Mouse (Mus musculus): ENCODE data around the gene Aqp2. TPM values are rescaled to one million over a fixed set of nuclear protein-coding genes. Genes with fewer than 3 reads are reported as not detected.
A peak's percentile ranks its signal among the peaks of the same experiment; 100 is the strongest.

Gene Aqp2
- not detected in 2 replicates for total RNA-seq (2017)

DNA sequence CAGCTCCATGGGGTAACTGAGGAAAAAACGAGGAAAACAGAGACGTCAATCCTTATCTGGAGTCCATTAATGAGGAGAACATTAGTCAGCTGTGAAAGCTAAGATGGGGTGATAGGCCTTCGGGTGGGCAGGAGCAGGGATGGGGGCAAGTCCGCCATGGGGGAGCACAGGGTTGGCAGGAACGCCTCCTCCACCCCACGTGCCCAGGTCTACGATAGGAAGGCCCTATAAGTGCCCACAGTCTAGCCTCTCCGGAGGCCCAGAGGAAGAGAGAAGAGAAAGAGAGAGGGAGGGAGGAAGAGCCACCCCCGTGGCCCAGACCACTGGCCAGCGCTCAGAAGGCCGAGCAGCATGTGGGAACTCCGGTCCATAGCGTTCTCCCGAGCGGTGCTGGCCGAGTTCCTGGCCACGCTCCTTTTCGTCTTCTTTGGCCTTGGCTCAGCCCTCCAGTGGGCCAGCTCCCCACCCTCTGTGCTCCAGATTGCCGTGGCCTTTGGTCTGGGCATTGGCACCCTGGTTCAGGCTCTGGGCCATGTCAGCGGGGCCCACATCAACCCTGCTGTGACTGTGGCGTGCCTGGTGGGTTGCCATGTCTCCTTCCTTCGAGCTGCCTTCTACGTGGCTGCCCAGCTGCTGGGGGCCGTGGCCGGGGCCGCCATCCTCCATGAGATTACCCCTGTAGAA lies at the start of gene Aqp2:
Gene Aqp2, plus strand, starts transcription at position 254 of the 684 bp plus-strand sequence.
- no peak for ATAC-seq (replicated peaks; ENCODE audit: low read depth, poor library complexity, severe bottlenecking)

GRCm38 (mm10) chr15:99531146-99531545 lies 47.7 kb upstream of the Aqp2 start:
- no peak for ATAC-seq (replicated peaks; ENCODE audit: low read depth, poor library complexity, severe bottlenecking)

GRCm38 (mm10) chr15:99532023-99532422 lies 46.8 kb upstream of the Aqp2 start:
- ATAC-seq (replicated peaks; ENCODE audit: low read depth, poor library complexity, severe bottlenecking), result no peak

DNA sequence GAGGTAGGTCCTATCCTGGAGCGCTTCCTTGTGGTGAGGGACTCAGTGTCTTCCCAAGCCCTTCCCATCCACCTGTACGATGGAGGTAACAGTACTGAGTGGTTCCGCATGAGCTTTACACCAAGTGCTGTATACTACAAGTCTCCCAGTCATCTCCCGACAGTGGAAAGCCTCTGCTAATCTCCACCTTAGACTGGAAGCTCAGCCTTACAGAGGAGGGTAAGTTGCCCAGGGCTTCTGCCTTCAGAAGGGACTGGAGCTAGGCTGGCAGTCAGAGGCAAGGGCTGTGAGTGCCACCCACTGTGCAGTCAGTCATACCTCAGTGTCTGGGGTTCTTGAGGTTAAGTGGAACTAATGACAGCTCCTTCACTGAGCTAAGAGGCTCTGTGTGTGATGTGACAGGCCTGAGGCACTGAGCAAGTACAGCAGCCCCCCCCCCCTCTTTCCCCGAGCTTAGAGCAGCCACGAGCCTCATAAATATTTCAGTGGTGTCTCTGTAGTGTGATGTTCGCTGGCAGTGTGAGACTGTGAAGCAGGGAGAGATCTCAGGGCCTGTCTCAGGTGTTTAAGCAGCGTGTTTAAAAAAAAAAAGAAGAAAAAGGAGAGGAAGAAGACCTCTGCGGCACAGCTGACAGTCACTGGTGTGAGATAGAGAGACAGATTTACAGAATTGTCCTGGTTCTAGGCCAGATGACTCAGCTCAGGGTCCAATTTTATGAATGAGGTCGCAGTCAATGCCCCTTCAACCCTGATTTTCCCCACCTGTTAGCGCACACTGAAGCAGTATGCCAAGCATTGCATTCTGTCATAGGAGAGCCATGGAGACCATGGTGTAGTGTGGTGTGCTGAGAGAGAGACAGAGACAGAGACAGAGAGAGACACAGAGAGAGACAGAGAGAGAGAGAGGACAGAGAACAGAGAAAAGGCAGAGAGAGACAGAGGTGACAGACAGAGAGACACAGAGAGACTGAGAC lies 41.7 kb upstream of the Aqp2 start:
- ATAC-seq (replicated peaks; ENCODE audit: low read depth, poor library complexity, severe bottlenecking), result no peak

- ATAC-seq (replicated peaks; ENCODE audit: low read depth, poor library complexity, severe bottlenecking), result no peak
Measured at GRCm38 (mm10) chr15:99539891-99540290, 39.0 kb upstream of the Aqp2 start.

GRCm38 (mm10) chr15:99544047-99544446 lies 34.8 kb upstream of the Aqp2 start:
- ATAC-seq (replicated peaks; ENCODE audit: low read depth, poor library complexity, severe bottlenecking), result no peak

- no peak for ATAC-seq (replicated peaks; ENCODE audit: low read depth, poor library complexity, severe bottlenecking)
Measured at GRCm38 (mm10) chr15:99546596-99546995, 32.3 kb upstream of the Aqp2 start.

DNA sequence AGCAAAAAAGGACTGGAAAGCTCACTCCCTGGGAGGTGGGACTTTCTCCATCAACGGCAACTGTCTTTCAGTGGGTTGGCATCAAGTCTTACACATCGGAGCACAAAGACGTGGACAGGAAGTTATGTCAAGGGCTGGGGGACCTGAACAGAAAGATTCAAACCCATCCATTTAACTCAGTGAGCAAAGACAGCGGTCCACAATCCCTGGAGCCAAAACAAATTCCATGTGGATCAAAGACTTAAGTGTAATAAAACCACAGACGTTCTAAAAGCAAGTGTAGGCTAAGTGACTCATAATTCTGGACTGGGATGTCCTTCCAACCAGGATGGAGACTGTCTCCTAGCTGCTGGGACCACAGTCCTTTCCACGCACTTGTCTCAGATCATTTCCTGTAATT lies 31.1 kb upstream of the Aqp2 start:
- ATAC-seq (replicated peaks; ENCODE audit: low read depth, poor library complexity, severe bottlenecking), result no peak

GRCm38 (mm10) chr15:99549901-99550300 lies 29.0 kb upstream of the Aqp2 start:
- no peak for ATAC-seq (replicated peaks; ENCODE audit: low read depth, poor library complexity, severe bottlenecking)

DNA sequence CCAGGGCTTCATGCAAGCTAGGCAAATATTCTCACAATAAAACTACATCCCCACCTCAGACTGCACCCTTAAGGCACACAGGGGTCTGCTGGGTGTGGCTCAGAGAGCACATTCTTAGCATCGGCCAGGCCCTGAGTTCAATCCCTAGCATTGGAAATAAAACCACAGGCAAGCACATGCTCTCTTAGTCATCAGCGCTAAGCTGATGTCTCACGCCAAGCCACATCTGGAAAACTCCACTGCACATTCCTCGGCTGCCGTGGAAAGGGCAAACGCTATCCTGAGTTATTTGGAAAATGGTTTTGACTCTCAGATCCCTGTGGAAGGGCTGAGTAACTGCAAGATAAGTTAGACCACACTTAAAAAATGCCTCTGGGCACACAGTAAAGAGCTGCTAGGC lies 25.1 kb upstream of the Aqp2 start:
- ATAC-seq (replicated peaks; ENCODE audit: low read depth, poor library complexity, severe bottlenecking), result no peak

- no peak for ATAC-seq (replicated peaks; ENCODE audit: low read depth, poor library complexity, severe bottlenecking)
Measured at GRCm38 (mm10) chr15:99558947-99559346, 19.9 kb upstream of the Aqp2 start.

GRCm38 (mm10) chr15:99560246-99560645 lies 18.6 kb upstream of the Aqp2 start:
- ATAC-seq (replicated peaks; ENCODE audit: low read depth, poor library complexity, severe bottlenecking), result no peak

DNA sequence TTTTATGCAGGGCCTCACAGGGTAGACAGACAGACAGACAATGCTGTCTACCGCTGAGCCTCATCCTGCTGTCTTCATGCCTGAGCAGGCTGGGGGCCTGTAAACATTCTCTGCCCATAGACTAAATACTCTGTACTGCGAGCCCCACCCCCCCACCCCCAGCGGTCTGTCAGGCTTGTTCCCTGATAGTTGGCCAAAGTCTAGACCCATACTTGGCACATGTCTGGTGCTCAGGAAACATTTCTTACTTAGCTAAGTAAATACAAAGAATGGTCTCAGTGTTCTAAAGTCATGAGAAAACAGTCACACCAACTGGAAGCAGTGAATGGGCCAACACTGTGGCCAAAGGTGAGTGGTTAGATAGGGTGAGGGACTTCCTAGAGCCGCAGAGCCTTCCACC lies 11.5 kb upstream of the Aqp2 start:
- ATAC-seq (replicated peaks; ENCODE audit: low read depth, poor library complexity, severe bottlenecking), result no peak

GRCm38 (mm10) chr15:99568682-99569081 lies 10.2 kb upstream of the Aqp2 start:
- ATAC-seq (replicated peaks; ENCODE audit: low read depth, poor library complexity, severe bottlenecking), result no peak

DNA sequence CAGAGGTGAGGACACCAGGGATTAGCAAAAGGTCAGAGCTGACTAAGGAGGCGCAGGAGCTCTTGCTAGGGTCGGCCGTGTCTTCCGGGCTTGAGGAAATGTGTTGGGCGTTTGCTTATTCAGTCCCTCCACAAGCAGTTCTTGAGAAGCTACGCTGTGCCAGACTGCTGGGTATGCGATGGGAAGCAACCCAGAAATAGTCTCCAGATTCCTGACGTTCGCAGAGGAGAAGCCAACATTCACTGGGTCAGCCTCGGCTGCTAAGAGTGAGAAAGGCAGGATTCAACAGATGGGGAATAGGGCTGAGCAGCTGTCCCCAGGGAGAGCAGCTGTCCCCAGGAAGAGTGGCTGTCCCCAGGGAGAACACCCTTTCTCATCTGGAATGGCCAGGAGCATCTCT lies 9.7 kb upstream of the Aqp2 start:
- no peak for ATAC-seq (replicated peaks; ENCODE audit: low read depth, poor library complexity, severe bottlenecking)

DNA sequence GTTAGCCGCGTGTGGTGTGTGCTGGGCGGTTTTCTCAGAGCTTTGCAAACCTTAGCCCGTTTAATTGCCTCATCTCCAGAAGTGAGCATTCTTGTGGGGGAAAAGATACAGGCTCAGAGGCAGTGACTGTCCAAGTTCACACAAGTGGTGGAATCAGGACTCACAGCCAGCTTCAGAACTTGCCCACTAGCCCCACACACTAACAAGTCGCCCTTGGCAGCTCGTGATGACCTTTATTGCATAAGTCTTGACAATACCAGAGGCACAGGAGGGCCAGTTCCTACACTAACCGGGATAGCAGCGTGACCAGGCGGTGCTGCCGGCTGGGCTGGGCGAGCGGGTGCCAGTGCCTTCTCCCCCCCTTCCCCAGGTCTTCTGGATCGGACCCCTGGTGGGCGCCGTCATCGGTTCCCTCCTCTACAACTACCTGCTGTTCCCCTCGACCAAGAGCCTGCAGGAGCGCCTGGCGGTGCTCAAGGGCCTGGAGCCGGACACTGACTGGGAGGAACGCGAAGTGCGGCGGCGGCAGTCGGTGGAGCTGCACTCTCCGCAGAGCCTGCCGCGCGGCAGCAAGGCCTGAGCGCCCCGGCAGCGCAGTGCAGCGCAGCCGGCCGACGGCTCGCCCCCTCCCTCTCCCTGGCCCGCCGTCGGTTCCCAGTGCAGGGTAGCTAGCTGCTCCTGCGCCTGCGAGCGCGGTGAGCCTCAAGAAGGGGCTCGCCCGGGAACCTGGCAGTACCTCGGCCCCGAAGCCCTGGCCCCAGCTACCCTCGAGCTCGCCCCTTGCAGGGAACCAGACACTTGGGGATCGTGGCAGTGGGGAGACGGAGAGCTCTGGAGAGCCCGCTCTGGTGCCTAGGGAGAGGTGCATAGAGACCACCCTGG lies 4.8 kb downstream of the Aqp2 start:
- peak; percentile 42 for ATAC-seq (replicated peaks; ENCODE audit: low read depth, poor library complexity, severe bottlenecking)

GRCm38 (mm10) chr15:99584407-99585202 lies 5.8 kb downstream of the Aqp2 start:
- peak; percentile 12; the same call in 1 of the 2 replicates for ATAC-seq (replicated peaks; ENCODE audit: low read depth, poor library complexity, severe bottlenecking)

GRCm38 (mm10) chr15:99585741-99586140 lies 6.9 kb downstream of the Aqp2 start:
- ATAC-seq (replicated peaks; ENCODE audit: low read depth, poor library complexity, severe bottlenecking), result no peak

DNA sequence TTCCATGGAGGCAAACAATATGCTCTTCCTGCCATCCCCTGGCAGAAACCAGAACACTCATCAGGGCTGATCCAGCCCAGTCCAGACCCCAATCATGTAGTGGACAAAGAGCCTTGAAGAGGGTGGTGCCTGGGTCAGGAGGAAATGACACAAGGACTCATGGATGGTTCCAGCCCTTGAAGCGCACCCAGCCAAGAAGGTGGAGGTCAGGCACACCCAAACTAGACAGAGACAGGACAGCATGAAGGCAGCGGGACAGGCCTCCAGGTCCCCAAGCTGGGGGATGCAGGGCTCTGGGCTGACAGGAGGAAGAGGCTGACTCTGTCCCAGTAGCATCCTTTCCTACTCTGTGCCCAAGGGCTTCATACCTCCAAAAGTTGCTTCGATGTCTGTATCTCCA lies 7.7 kb downstream of the Aqp2 start:
- ATAC-seq (replicated peaks; ENCODE audit: low read depth, poor library complexity, severe bottlenecking), result no peak

DNA sequence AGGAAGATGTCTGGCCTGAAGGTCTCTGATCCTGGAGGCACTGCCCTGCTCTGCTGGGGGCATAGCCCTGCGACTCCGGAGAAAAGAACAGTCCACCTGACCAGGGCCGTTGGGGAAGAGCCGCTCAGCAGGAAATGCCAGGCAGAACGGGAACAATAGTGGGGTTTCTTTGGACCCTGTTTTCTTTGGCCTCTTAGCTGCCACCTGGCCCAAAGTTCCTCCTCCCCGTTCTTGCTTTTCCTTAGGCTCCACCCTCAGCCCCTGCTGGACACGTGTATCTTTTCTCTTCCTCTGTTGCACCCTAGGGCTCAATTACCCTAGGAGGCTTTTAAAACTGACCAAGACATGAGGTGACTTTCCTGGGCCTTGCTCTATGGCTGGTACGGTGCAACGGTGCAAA lies 10.4 kb downstream of the Aqp2 start:
- no peak for ATAC-seq (replicated peaks; ENCODE audit: low read depth, poor library complexity, severe bottlenecking)
